Mouse (Mus musculus): ENCODE data around the gene Gsta3.
"Not testable (repeated sequence)": the region's sequence is repeated elsewhere in the genome, so short reads cannot be mapped to it uniquely, and the experiment has no call there.

GRCm38 (mm10) chr1:21228740-21229722, 11.4 kb upstream of the Gsta3 start:
- TF ChIP-seq POLR2A, EP300 (IDR thresholded peaks at IDR 0.05; ENCODE audit: insufficient read depth, low read depth, low read length): not testable (repeated sequence)
